Mouse (Mus musculus) cerebellum, adult 2 months (tissue): ENCODE results near the gene Myo16. TPM values are rescaled to one million over a fixed set of nuclear protein-coding genes. Genes with fewer than 3 reads are reported as not detected.

Source experiments
- DNase-seq, 2 experiments: peaks; one replicate each; pipeline ENCODE4 v3.0.0; 2021
- H3K27ac ChIP-seq: fragments of 200-500 bp; 2 replicates; pipeline ENCODE4 v1.5.1; 2012; ENCODE audit warnings: low read length, control low read depth, inconsistent platforms; ENCODE audit not compliant: insufficient read depth
- H3K27me3 ChIP-seq: fragments of 200-500 bp; 2 replicates; pipeline ENCODE4 v1.6.1; 2012; ENCODE audit warnings: inconsistent platforms, mild to moderate bottlenecking, low read length, moderate library complexity; ENCODE audit not compliant: control insufficient read depth, insufficient read depth
- H3K4me1 ChIP-seq: fragments of 200-500 bp; 2 replicates; pipeline ENCODE4 v1.6.1; 2011; ENCODE audit warnings: low read length; ENCODE audit not compliant: control insufficient read depth, insufficient read depth
- H3K4me3 ChIP-seq: fragments of 200-500 bp; replicated peaks from 2 replicates; pipeline ENCODE3; 2011; ENCODE audit warnings: mild to moderate bottlenecking, low read depth, low read length, control low read depth; ENCODE audit not compliant: insufficient read depth
- CTCF ChIP-seq: fragments of 200-500 bp; IDR thresholded peaks from 2 replicates; pipeline ENCODE4 v1.5.1; 2011; ENCODE audit warnings: low read depth, mild to moderate bottlenecking, control low read depth, low read length, moderate library complexity, borderline replicate concordance; ENCODE audit not compliant: insufficient read depth
- POLR2A ChIP-seq: fragments of 200-500 bp; IDR thresholded peaks from 2 replicates; pipeline ENCODE4 v1.6.1; 2011; ENCODE audit warnings: low read length, control low read depth, borderline replicate concordance; ENCODE audit not compliant: insufficient read depth
- WGBS: fragments of 180-500 bp; shearing (Covaris S2); methylation state at CpG from one replicate; pipeline ENCODE4 v1.1.7; 2018; 5-methylcytosine and 5-hydroxymethylcytosine counted together
- polyA plus RNA-seq: library from polyadenylated mRNA; depleted of rRNA; stranded (reverse); fragments of >200 nt; gene quantifications from 2 replicates; pipeline ENCODE4 v1.2.3, GENCODE M21; 2012

Myo16 gene
- polyA plus RNA-seq, 1 experiment: 10.3 TPM

DNA sequence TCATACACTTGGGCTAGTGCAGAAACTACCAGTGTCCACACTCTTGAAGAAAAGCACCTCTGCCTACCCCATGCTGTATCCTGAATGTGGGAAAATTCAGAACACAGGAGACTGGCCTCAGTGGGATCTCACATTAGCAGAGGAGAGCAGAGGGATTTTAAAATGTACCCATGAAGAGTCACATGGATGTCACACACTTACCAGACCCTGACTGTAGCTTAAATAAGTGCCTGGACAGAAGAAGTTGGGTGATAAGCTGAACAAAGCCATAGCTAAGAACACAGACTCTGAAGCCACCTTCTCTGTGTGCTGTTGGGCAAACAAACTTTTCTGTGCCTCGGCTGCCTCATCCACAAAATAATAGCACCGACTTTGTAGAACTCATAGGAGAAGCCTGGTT is 477.3 kb downstream of the Myo16 start:
- no peaks in the 10 kb centered on the region for H3K27me3 ChIP-seq
- no peak for TF ChIP-seq POLR2A
- no peak for TF ChIP-seq CTCF
- H3K27ac ChIP-seq: no peak overlapping the region
- WGBS: 89% methylated on average over 2 of the region's 2 CpGs
- DNase-seq: no peak
- 0 out of 2 replicates have a peak, but pooled peaks cover 2% of the 10 kb centered on the region for H3K4me1 ChIP-seq
- no peak overlapping the region for H3K4me3 ChIP-seq

DNA sequence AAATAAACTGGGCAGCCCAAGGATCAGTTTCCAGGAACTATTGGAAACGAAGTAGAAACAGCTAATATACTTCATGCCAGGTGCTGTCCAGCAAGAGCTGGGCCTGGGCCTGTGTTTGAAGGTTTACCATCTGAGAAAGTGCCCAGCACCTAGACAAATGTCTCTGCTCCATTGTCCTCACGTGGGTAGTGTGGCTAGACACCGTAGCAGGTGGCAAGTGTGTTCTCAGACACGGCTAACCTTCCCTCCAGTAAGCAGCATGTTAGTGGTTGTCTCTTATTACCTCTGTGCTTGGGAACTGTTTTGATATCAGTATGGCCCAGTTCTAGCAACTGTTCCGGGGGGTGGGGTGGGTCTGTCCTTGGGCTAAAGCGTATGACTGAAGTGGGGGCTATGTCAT is 478.9 kb downstream of the Myo16 start:
- TF ChIP-seq CTCF: no peak
- no peak for TF ChIP-seq POLR2A
- DNase-seq: no peak
- no peak overlapping the region for H3K4me3 ChIP-seq
- H3K27ac ChIP-seq: no peak overlapping the region
- H3K27me3 ChIP-seq: no peaks in the 10 kb centered on the region
- H3K4me1 ChIP-seq: 0 out of 2 replicates have a peak, but pooled peaks cover 2% of the 10 kb centered on the region
- 92% methylated on average over 6 of the region's 6 CpGs for WGBS

DNA sequence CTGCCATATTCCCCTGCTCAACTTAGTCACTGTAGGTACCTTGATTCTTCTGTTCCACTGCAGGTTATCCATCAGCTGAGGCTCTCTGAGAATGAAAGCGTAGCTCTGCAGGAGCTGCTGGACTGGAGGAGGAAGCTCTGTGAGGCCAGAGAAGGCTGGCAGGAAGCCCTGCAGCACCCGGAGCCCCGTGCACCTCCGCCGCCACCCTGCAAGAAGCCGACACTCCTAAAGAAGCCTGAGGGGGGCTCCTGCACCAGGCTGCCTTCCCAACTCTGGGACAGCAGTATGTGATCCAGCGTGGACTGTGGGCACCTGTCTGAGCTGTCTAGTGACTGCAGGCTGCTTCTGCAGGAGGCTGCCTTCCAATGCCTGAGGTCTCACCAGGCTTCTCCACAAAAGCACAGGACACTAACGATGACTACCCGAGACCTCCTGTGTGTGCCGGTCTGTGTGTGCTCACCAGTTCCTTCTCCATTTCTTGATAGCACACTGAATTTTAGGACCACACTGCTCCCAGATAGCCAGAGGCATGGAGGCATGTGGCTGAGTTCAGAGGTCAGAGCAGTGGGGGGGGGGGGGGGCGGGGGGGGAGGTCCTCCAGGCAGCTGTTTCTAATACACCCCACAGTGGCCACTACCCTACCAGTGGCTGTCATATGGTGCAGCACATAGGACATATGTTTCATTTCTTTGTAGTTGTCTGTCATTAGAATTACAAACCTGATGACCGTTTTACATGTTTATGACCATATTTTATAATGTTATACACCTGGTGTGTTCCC is 479.8 kb downstream of the Myo16 start:
- Histone ChIP-seq H3K4me3 (no peak overlapping the region), H3K4me1 (0 out of 2 replicates have a peak, but pooled peaks cover 2% of the 10 kb centered on the region), H3K27ac (no peak overlapping the region), H3K27me3 (no peaks in the 10 kb centered on the region)
- 30% methylated on average over 12 of the region's 12 CpGs for WGBS
- no peak for DNase-seq
- TF ChIP-seq CTCF (no peak), POLR2A (no peak)

DNA sequence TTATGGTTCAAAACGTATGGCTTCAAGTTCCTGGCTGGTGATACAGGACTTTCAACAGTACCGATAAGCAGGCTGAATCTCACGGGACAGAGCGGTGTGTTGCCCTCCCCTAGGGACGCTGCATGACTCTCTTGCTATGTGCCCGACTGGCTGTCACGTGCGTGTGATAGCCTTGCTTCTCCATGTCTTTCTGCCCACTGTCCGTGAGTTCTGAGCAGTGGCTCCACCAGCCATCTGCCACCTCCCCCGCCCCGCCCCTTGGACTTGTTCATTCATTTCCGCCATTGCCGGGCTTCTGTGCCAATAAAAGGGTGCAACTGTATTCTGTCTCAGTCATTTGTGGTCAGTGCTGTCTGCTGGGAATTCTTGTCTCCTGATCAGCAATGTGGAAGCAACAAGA is 480.7 kb downstream of the Myo16 start:
- 11% methylated on average over 13 of the region's 13 CpGs for WGBS
- DNase-seq: peak; percentile 31 to 55
- 0 out of 2 replicates have a peak, but pooled peaks cover 2% of the 10 kb centered on the region for H3K4me1 ChIP-seq

DNA sequence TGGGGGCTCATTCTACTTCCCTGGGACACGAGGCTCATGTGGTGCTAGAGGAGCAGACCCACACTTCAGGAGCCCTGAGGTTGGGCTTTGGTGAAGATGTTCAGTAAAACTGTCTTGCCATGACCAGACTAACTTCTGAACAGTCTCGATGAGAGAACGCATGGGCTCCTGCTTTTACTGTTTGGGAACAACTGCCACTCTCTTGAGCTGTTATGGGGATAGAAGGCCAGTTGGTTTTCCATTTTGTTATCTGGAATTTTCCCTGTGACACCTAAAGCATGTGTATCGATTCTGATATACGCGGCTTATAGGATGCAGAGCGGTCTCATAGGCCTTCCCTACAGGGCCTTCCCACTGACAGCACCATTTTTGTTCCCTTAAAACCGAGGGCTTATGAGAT is 485.2 kb downstream of the Myo16 start:
- Histone ChIP-seq H3K4me1 (0 out of 2 replicates have a peak, but pooled peaks cover 2% of the 10 kb centered on the region), H3K4me3 (no peak overlapping the region), H3K27me3 (no peaks in the 10 kb centered on the region), H3K27ac (no peak overlapping the region)
- DNase-seq: no peak
- WGBS: 96% methylated on average over 8 of the region's 8 CpGs
- TF ChIP-seq CTCF (no peak), POLR2A (no peak)

More for the DNA sequence above, 480.7 kb downstream of the Myo16 start:
- Histone ChIP-seq H3K27ac (no peak overlapping the region), H3K27me3 (no peaks in the 10 kb centered on the region), H3K4me3 (peak overlapping the region; percentile 45)
- TF ChIP-seq CTCF: no peak
- no peak for TF ChIP-seq POLR2A

DNA sequence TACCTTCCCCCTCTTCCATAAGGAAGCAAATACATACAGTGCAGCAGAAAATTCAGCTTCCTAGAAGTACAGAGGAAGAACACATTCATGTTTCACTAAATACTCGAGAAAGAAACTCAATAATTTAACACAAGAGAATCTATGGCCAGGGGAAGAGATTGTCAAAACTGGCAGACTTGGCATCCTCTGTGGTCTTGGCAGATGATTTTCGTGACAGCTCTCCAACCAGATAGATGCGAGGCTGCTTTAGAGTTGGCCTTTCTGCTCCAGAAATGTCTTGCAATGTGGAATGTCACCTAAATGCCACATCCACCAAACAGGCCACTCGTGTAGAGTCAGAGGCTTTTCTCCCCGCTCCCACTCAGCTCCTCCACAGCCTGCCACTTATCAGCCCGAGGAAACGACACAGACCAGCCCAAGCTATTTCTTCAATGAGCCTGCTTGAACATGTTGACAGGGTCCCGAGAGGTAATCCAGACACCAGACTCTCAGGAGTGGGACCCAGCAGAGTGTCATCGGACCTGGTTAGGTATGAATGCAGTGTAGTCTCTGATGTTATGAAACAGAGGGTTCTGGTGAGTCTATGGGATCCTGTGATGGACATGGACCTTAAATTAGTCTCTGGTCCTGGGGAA is 486.6 kb downstream of the Myo16 start:
- H3K4me3 ChIP-seq: no peak overlapping the region
- DNase-seq: no peak
- H3K27me3 ChIP-seq: no peaks in the 10 kb centered on the region
- no peaks in the 10 kb centered on the region for H3K4me1 ChIP-seq
- 53% methylated on average over 9 of the region's 9 CpGs for WGBS
- no peak for TF ChIP-seq CTCF
- no peak for TF ChIP-seq POLR2A
- H3K27ac ChIP-seq: no peak overlapping the region

DNA sequence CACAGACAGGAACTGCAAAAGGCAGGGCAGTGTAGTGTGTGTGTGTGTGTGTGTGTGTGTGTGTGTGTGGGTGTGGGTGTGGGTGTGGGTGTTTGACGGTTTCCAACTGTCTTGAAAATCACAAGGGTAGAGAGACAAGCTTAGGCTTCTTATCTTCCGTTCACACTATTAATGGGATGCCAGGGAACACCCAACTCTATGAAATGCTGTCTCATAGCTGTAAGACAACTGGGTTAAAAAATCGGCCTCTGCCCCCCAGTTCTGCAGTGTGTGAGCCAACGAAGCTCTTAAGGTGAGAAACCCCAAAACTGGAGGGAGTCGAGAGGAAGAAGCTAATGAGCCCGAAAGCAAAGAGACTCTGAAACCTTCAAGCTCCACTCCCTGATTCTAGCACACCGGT is 487.1 kb downstream of the Myo16 start:
- Histone ChIP-seq H3K27me3 (no peaks in the 10 kb centered on the region), H3K4me3 (no peak overlapping the region), H3K27ac (no peak overlapping the region), H3K4me1 (no peaks in the 10 kb centered on the region)
- 85% methylated on average over 7 of the region's 7 CpGs for WGBS
- no peak for DNase-seq
- TF ChIP-seq CTCF (no peak), POLR2A (no peak)

DNA sequence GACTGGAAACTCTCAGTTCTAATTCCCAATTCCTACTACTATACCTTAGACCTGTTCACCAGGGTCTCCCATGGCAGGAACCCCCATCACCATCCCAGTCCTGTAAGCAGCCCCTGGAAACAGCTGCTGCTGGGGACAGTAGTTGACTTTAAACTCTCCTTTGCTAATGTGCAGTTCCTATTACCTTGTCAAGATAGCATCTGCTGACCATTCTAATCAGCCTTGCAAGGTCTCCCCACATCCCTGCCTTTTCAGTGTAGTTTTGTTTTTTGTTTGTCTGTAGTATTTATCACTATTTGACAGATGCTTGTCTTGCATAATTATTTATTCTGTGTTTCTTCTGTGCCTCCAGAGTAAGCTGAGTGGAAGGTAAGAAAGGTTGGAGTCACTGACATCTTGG is 487.6 kb downstream of the Myo16 start:
- Histone ChIP-seq H3K27me3 (no peaks in the 10 kb centered on the region), H3K27ac (no peak overlapping the region), H3K4me1 (no peaks in the 10 kb centered on the region), H3K4me3 (no peak overlapping the region)
- no peak for DNase-seq
- TF ChIP-seq POLR2A (no peak), CTCF (no peak)
